Mouse (Mus musculus): ENCODE measurements around the gene Mapk1. TPM values are rescaled to one million over a fixed set of nuclear protein-coding genes. Genes with fewer than 3 reads are reported as not detected.

The Mapk1 gene
- 189 TPM for total RNA-seq (2023)

GRCm38 (mm10) chr16:16983131-16983533 is at the start of gene Mapk1:
Gene Mapk1, plus strand, starts transcription at chr16:16983382.

GRCm38 (mm10) chr16:17069511-17070443 is 86.6 kb downstream of the Mapk1 start, which contains the start of gene Ypel1:
Gene Ypel1, plus strand, starts transcription at chr16:17069696.

Other genes with a start within 250 kb of the Mapk1 start
- gene Spag6l, start 153.9 kb upstream of the Mapk1 start, total RNA-seq (2023), result 5.3 TPM
- not detected for gene Igll1, start 119.4 kb upstream of the Mapk1 start, total RNA-seq (2023)
- 94.1 TPM for gene Top3b, start 112.6 kb upstream of the Mapk1 start, total RNA-seq (2023)
- gene Vpreb1, start 112.5 kb upstream of the Mapk1 start, total RNA-seq (2023), result not detected
- gene Ppm1f, start 86.9 kb upstream of the Mapk1 start, total RNA-seq (2023), result 16.3 TPM
- gene Ypel1, start 86.3 kb downstream of the Mapk1 start, total RNA-seq (2023), result 0.50 TPM
- gene Ppil2, start 127.9 kb downstream of the Mapk1 start, total RNA-seq (2023), result 108 TPM
- 6.3 TPM for gene 2610318N02Rik, start 141.8 kb downstream of the Mapk1 start, total RNA-seq (2023)
- 10.3 TPM for gene Sdf2l1, start 149.0 kb downstream of the Mapk1 start, total RNA-seq (2023)
- 3.2 TPM for gene Ydjc, start 161.2 kb downstream of the Mapk1 start, total RNA-seq (2023)
- gene Ccdc116, start 163.8 kb downstream of the Mapk1 start, total RNA-seq (2023), result 1.3 TPM
- gene Ube2l3, start 219.3 kb downstream of the Mapk1 start, total RNA-seq (2023), result 103 TPM
- gene Rimbp3, start 225.2 kb downstream of the Mapk1 start, total RNA-seq (2023), result not detected